Mouse (Mus musculus): ENCODE results near the gene Cdk6.

DNA sequence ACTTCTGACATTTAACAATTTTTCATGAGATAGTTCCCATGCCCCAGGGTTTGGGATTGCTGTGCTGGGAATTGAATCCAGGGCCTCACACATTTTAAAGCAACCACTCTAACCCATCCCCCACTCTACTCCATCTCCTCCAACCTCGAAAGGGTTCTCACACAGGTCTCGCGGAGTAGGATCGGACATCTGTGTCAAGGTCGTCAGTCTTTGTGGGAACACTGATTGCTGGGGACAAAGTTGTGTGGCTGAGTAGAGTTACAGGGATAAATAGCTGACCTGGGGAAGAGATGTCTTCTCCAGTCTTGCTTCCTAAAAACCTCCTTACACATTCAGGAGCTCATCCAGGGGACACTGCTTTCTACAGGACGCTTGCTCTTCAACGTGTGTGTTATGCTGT lies 237.8 kb downstream of the Cdk6 start:
- no peak for TF ChIP-seq HCFC1 (IDR thresholded peaks at IDR 0.05; ENCODE audit: low read depth, low read length)
- TF ChIP-seq CTCF (IDR thresholded peaks at IDR 0.05 in 2 of 3, conservative IDR thresholded peaks at IDR 0.05 in 1 of 3; ENCODE audit: control insufficient read depth in 1 of 3, insufficient read depth in 1 of 3, low read depth in 2 of 3, low read length in 3 of 3, poor library complexity in 1 of 3, severe bottlenecking in 1 of 3): no peak
- TF ChIP-seq EP300 (IDR thresholded peaks at IDR 0.05; ENCODE audit: low read depth in 1 of 2, low read length in 2 of 2): no peak
- TF ChIP-seq ZMIZ1 (IDR thresholded peaks at IDR 0.05; ENCODE audit: low read depth, low read length): no peak
- no peak for TF ChIP-seq TCF12 (IDR thresholded peaks at IDR 0.05; ENCODE audit: low read depth, low read length)
- no peak for TF ChIP-seq ZKSCAN1 (IDR thresholded peaks at IDR 0.05; ENCODE audit: low read depth, low read length)
- TF ChIP-seq POLR2A (IDR thresholded peaks at IDR 0.05; ENCODE audit: control insufficient read depth in 1 of 2, insufficient read depth in 1 of 2, low read depth in 1 of 2, low read length in 2 of 2, poor library complexity in 1 of 2): no peak
